Mouse (Mus musculus) ES-E14 (cell line): ENCODE measurements at regions not wholly inside any gene's neighbourhood (a gene's known extent, or its start where the extent isn't known, plus 50 kb on each side); places are given as distances from the start of the nearest gene placed in this dataset.
A peak's percentile ranks its signal among the peaks of the same experiment; 100 is the strongest.

Experiments used
- DNase-seq: peaks from one replicate; pipeline ENCODE4 v3.0.0-alpha.2; 2013; ENCODE audit warnings: low read depth, low spot score
- H3K27ac ChIP-seq: 2 replicates; pipeline ENCODE4 v1.5.1; 2012; ENCODE audit warnings: low read depth, mild to moderate bottlenecking, low read length, moderate library complexity, mixed read lengths; ENCODE audit not compliant: poor library complexity, insufficient read depth, severe bottlenecking
- H3K36me3 ChIP-seq: 2 replicates; pipeline ENCODE4 v1.6.1; 2012; ENCODE audit warnings: mild to moderate bottlenecking, low read length, moderate library complexity, mixed read lengths; ENCODE audit not compliant: control insufficient read depth, poor library complexity, insufficient read depth, severe bottlenecking
- H3K4me1 ChIP-seq, 2 experiments: fragments of 150-350 bp in 1 of 2; sonication (generic) in 1 of 2; 2 replicates each; pipeline ENCODE4 v1.6.1; 2012; ENCODE audit warnings: low read length in 2 of 2, mild to moderate bottlenecking in 1 of 2, mixed read lengths in 1 of 2; ENCODE audit not compliant: control insufficient read depth in 2 of 2, insufficient read depth in 2 of 2, poor library complexity in 1 of 2
- H3K4me3 ChIP-seq, 2 experiments: fragments of 150-350 bp in 1 of 2; sonication (generic) in 1 of 2; 2 replicates each; pipeline ENCODE4 v1.5.1; 2012; ENCODE audit warnings: low read length in 2 of 2, low read depth in 1 of 2, mild to moderate bottlenecking in 1 of 2, mixed read lengths in 1 of 2; ENCODE audit not compliant: insufficient read depth in 1 of 2, poor library complexity in 1 of 2, severe bottlenecking in 1 of 2
- H3K9ac ChIP-seq: 2 replicates; pipeline ENCODE4 v1.6.1; 2012; ENCODE audit warnings: low read depth, mild to moderate bottlenecking, low read length, mixed read lengths; ENCODE audit not compliant: poor library complexity, insufficient read depth, severe bottlenecking
- H3K9me3 ChIP-seq: fragments of 150-350 bp; sonication (generic); 2 replicates; pipeline ENCODE4 v1.6.1; 2012; ENCODE audit warnings: low read depth, mild to moderate bottlenecking, low read length; ENCODE audit not compliant: control insufficient read depth, insufficient read depth
- CHD2 ChIP-seq: IDR thresholded peaks from 2 replicates; pipeline ENCODE4 v1.6.1; 2014; ENCODE audit warnings: mild to moderate bottlenecking, low read depth, low read length, inconsistent platforms
- HCFC1 ChIP-seq: IDR thresholded peaks from 2 replicates; pipeline ENCODE4 v1.6.1; 2012; ENCODE audit warnings: low read length, inconsistent platforms, borderline replicate concordance; ENCODE audit not compliant: insufficient read depth
- MAFK ChIP-seq: IDR thresholded peaks from 2 replicates; pipeline ENCODE4 v1.6.1; 2014; ENCODE audit warnings: mild to moderate bottlenecking, low read depth, low read length, inconsistent platforms; ENCODE audit not compliant: insufficient read depth
- ZC3H11A ChIP-seq: IDR thresholded peaks from 2 replicates; pipeline ENCODE4 v1.6.1; 2012; ENCODE audit warnings: low read depth, mild to moderate bottlenecking, inconsistent platforms, low read length, borderline replicate concordance
- ZNF384 ChIP-seq: IDR thresholded peaks from 2 replicates; pipeline ENCODE4 v1.6.1; 2012; ENCODE audit warnings: low read depth, low read length, inconsistent platforms
- in situ Hi-C, 2 experiments: fragments of 600-800 bp; cut with MboI; formaldehyde crosslinking; loops; one replicate each; pipeline ENCODE4 v1.15.1; 2025; ENCODE audit warnings: low sequenced_read_pairs in 2 of 2, inconsistent platforms in 1 of 2; ENCODE audit not compliant: unreplicated experiment in 2 of 2

GRCm38 (mm10) chr16:24136483-24137148 lies 148.0 kb upstream of the Bcl6 start:
- TF ChIP-seq MAFK: no peak
- no peak for TF ChIP-seq HCFC1
- no peak for TF ChIP-seq ZC3H11A
- TF ChIP-seq ZNF384: 0 out of 2 replicates have a peak, but pooled peaks have one; percentile 32
- no peak for TF ChIP-seq CHD2
- in situ Hi-C loops: no loop called here
- Histone ChIP-seq H3K36me3 (no peaks in the 10 kb centered on the region), H3K9ac (no peak overlapping the region), H3K4me3 (no peak overlapping the region), H3K4me1 (no peaks in the 10 kb centered on the region), H3K9me3 (no peaks in the 10 kb centered on the region), H3K27ac (no peak overlapping the region)
- DNase-seq: no peak

GRCm38 (mm10) chr16:24135841-24136240 lies 147.2 kb upstream of the Bcl6 start:
- in situ Hi-C loops: no loop called here
- no peak overlapping the region for H3K27ac ChIP-seq
- no peak for DNase-seq
- H3K4me1 ChIP-seq: no peaks in the 10 kb centered on the region
- no peak overlapping the region for H3K4me3 ChIP-seq
- TF ChIP-seq MAFK: no peak
- TF ChIP-seq HCFC1: no peak
- TF ChIP-seq CHD2: no peak
- TF ChIP-seq ZC3H11A: no peak
- no peak for TF ChIP-seq ZNF384
- H3K36me3 ChIP-seq: no peaks in the 10 kb centered on the region
- H3K9ac ChIP-seq: no peak overlapping the region
- H3K9me3 ChIP-seq: no peaks in the 10 kb centered on the region

GRCm38 (mm10) chr16:24135351-24135750 lies 146.7 kb upstream of the Bcl6 start:
- in situ Hi-C loops: no loop called here
- DNase-seq: no peak
- Histone ChIP-seq H3K9ac (no peak overlapping the region), H3K27ac (no peak overlapping the region), H3K36me3 (no peaks in the 10 kb centered on the region), H3K4me3 (no peak overlapping the region), H3K4me1 (no peaks in the 10 kb centered on the region), H3K9me3 (no peaks in the 10 kb centered on the region)
- no peak for TF ChIP-seq ZNF384
- TF ChIP-seq CHD2: no peak
- TF ChIP-seq MAFK: no peak
- no peak for TF ChIP-seq ZC3H11A
- no peak for TF ChIP-seq HCFC1

DNA sequence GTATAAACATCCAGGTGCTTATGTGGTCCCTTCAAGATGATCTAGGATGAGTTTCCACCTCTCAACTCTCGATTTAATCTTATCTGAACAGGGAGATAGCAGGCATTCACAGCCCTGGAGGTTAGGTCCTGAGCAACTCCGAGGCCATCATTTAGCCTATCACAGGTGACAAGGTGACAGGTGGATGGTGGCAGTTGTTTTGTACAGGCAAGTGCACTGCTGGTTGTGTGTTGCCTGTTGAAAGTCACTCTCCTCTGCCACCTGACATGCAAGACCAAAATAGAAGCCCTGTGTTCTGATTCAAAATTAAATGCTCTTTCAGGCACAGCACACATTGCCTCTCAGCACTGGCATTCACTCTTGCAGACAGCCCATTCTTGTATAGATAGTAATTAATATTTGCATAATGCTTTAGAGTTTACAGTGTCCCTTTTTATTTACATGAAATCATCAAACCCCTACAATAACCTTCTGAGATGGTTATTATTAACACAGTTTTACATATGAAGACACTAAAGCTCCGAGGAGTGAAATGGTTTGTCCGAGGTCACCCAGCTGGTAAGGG lies 145.9 kb upstream of the Bcl6 start:
- no peak overlapping the region for H3K27ac ChIP-seq
- DNase-seq: no peak
- no peaks in the 10 kb centered on the region for H3K4me1 ChIP-seq
- H3K9me3 ChIP-seq: no peaks in the 10 kb centered on the region
- no peak overlapping the region for H3K4me3 ChIP-seq
- H3K9ac ChIP-seq: no peak overlapping the region
- in situ Hi-C loops: no loop called here
- H3K36me3 ChIP-seq: no peaks in the 10 kb centered on the region
- no peak for TF ChIP-seq CHD2
- no peak for TF ChIP-seq HCFC1
- TF ChIP-seq ZNF384: no peak
- TF ChIP-seq MAFK: no peak
- no peak for TF ChIP-seq ZC3H11A

GRCm38 (mm10) chr16:24130646-24131045 lies 142.0 kb upstream of the Bcl6 start:
- DNase-seq: no peak
- in situ Hi-C loops: no loop called here
- no peaks in the 10 kb centered on the region for H3K9me3 ChIP-seq

More at GRCm38 (mm10) chr16:24130646-24131045, 142.0 kb upstream of the Bcl6 start:
- Histone ChIP-seq H3K9ac (no peak overlapping the region), H3K4me1 (no peaks in the 10 kb centered on the region), H3K36me3 (no peaks in the 10 kb centered on the region), H3K4me3 (no peak overlapping the region), H3K27ac (no peak overlapping the region)
- no peak for TF ChIP-seq ZC3H11A
- no peak for TF ChIP-seq HCFC1
- TF ChIP-seq ZNF384: no peak
- TF ChIP-seq MAFK: no peak
- no peak for TF ChIP-seq CHD2
